Mouse (Mus musculus) cerebellum, adult 2 months (tissue): ENCODE results near the gene Atg7.

Source experiments
- CTCF ChIP-seq: fragments of 200-500 bp; IDR thresholded peaks from 2 replicates; pipeline ENCODE4 v1.5.1; 2011; ENCODE audit warnings: low read depth, mild to moderate bottlenecking, control low read depth, low read length, moderate library complexity, borderline replicate concordance; ENCODE audit not compliant: insufficient read depth
- POLR2A ChIP-seq: fragments of 200-500 bp; IDR thresholded peaks from 2 replicates; pipeline ENCODE4 v1.6.1; 2011; ENCODE audit warnings: low read length, control low read depth, borderline replicate concordance; ENCODE audit not compliant: insufficient read depth

DNA sequence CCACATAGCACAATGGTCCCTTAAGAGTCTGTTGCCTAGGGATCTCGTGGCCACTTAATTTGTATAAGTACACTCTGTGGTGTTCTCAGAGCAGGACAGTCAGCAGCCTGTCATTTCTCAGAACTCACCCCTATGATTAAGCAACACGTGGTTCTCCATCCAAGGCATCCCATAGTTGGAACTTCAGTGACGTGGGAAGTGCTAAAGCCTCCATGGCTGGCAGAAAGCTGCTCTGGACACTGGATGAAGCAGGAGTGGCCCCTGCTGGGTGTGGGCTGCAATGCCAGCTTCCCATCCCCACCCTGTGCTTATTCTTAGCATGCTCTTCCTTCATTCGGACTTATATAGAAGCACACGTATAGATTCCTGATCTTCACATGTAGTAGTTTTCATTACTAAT is 55.7 kb downstream of the Atg7 start:
- TF ChIP-seq POLR2A, result no peak
- TF ChIP-seq CTCF, result no peak
